Mouse (Mus musculus): Measurements from ENCODE around the gene Grik4.

DNA sequence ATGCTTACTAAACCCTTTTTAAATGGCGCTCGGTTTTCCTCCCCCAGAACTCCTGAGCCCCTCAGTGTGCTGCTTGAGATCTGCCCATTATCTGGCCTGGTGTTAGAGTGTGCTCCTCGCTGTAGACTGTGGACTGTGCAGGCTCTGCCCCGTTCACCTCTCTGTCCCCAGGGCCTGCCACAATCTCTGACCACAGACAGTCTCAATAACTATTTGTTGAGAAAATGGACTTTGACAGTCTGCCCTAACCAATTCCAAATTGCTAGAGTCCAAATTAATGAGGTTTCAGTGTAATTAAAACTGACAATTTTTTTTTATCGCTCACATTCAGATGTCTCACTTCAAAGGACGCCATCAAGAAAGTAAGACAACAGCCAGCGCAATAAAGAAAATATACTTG is 220.2 kb downstream of the Grik4 start:
- TF ChIP-seq GATA1 (IDR thresholded peaks at IDR 0.05; ENCODE audit: borderline replicate concordance, low read length) (no peak), FLI1 (IDR thresholded peaks at IDR 0.05; ENCODE audit: low read length) (no peak)
